Mouse (Mus musculus) embryonic facial prominence, embryonic 11.5 days (tissue): ENCODE measurements at regions not wholly inside any gene's neighbourhood (a gene's known extent, or its start where the extent isn't known, plus 50 kb on each side); places are given as distances from the start of the nearest gene placed in this dataset.

Source experiments
- ATAC-seq: fragments of 200-750 bp; cut with Nextera tagmentation; replicated peaks from 2 replicates; pipeline ENCODE4 v1.8.0; 2017; ENCODE audit warnings: low read depth; ENCODE audit not compliant: insufficient number of reproducible peaks, low FRiP score, low TSS enrichment
- DNase-seq: peaks from one replicate; pipeline ENCODE4 v3.0.0-alpha.2; 2015; ENCODE audit warnings: low spot score
- H3K27ac ChIP-seq: fragments of 300-500 bp; sonication (generic); replicated peaks from 2 replicates; pipeline ENCODE4 v1.5.1; 2014; ENCODE audit warnings: mild to moderate bottlenecking, low read depth, low read length, control low read depth
- H3K27me3 ChIP-seq: fragments of 300-500 bp; sonication (generic); 2 replicates; pipeline ENCODE4 v1.6.1; 2014; ENCODE audit warnings: mild to moderate bottlenecking, low read length, moderate library complexity, mixed read lengths; ENCODE audit not compliant: control insufficient read depth, insufficient read depth
- H3K36me3 ChIP-seq: fragments of 300-500 bp; sonication (generic); replicated peaks from 2 replicates; pipeline ENCODE4 v1.6.1; 2014; ENCODE audit warnings: low read depth, mild to moderate bottlenecking, low read length, moderate library complexity, mixed read lengths; ENCODE audit not compliant: control insufficient read depth, insufficient read depth
- H3K4me1 ChIP-seq: fragments of 300-500 bp; sonication (generic); 2 replicates; pipeline ENCODE4 v1.6.1; 2014; ENCODE audit warnings: low read length, mixed read lengths; ENCODE audit not compliant: control insufficient read depth, insufficient read depth
- H3K4me2 ChIP-seq: fragments of 300-500 bp; sonication (generic); 2 replicates; pipeline ENCODE4 v1.6.1; 2014; ENCODE audit warnings: low read depth, mild to moderate bottlenecking, control low read depth, low read length, moderate library complexity
- H3K4me3 ChIP-seq: fragments of 300-500 bp; sonication (generic); 2 replicates; pipeline ENCODE4 v1.5.1; 2014; ENCODE audit warnings: low read depth, low read length, control low read depth
- H3K9ac ChIP-seq: fragments of 300-500 bp; sonication (generic); replicated peaks from 2 replicates; pipeline ENCODE4 v1.6.1; 2014; ENCODE audit warnings: mild to moderate bottlenecking, control low read depth, low read length
- H3K9me3 ChIP-seq: fragments of 300-500 bp; sonication (generic); replicated peaks from 2 replicates; pipeline ENCODE4 v1.6.1; 2016; ENCODE audit warnings: mild to moderate bottlenecking, low read length, inconsistent platforms, mixed read lengths; ENCODE audit not compliant: control insufficient read depth
- WGBS: fragments of 180-500 bp; shearing (Covaris S2); extraction: QIAGEN DNeasy Blood & Tissue Kit; methylation state at CpG from one replicate; pipeline ENCODE4 v1.1.7; 2014; 5-methylcytosine and 5-hydroxymethylcytosine counted together

- no peaks in the 10 kb centered on the region for H3K9me3 ChIP-seq
- no peaks in the 10 kb centered on the region for H3K27me3 ChIP-seq
- no peaks in the 10 kb centered on the region for H3K4me1 ChIP-seq
- WGBS = 86% methylated on average over 2 of the region's 2 CpGs
- ATAC-seq = no peak
- no peaks in the 10 kb centered on the region for H3K36me3 ChIP-seq
- no peak for DNase-seq
- H3K4me2 ChIP-seq = no peak overlapping the region
- H3K27ac ChIP-seq = no peak overlapping the region
- H3K9ac ChIP-seq = no peak overlapping the region
- H3K4me3 ChIP-seq = no peak overlapping the region
These were observed 200.5 kb downstream of the Clic5 start for GRCm38 (mm10) chr17:44388916-44389315.

GRCm38 (mm10) chr17:44397829-44398228 lies 209.4 kb downstream of the Clic5 start:
- H3K27me3 ChIP-seq = no peaks in the 10 kb centered on the region
- H3K9me3 ChIP-seq = no peaks in the 10 kb centered on the region
- ATAC-seq (0 out of 2 replicates have a peak, but pooled peaks have one; percentile 39), DNase-seq (peak; percentile 25)
- no peaks in the 10 kb centered on the region for H3K4me1 ChIP-seq
- H3K9ac ChIP-seq = no peak overlapping the region
- H3K27ac ChIP-seq = no peak overlapping the region
- no peak overlapping the region for H3K4me3 ChIP-seq
- no peak overlapping the region for H3K4me2 ChIP-seq
- H3K36me3 ChIP-seq = no peaks in the 10 kb centered on the region
- WGBS = 38% methylated on average over 5 of the region's 5 CpGs

GRCm38 (mm10) chr17:44398231-44398630 lies 209.8 kb downstream of the Clic5 start:
- 55% methylated on average over 5 of the region's 5 CpGs for WGBS
- H3K27me3 ChIP-seq = no peaks in the 10 kb centered on the region
- H3K4me2 ChIP-seq = no peak overlapping the region
- H3K9me3 ChIP-seq = no peaks in the 10 kb centered on the region
- no peak overlapping the region for H3K9ac ChIP-seq
- no peak overlapping the region for H3K27ac ChIP-seq
- no peaks in the 10 kb centered on the region for H3K4me1 ChIP-seq
- H3K4me3 ChIP-seq = no peak overlapping the region
- DNase-seq (no peak), ATAC-seq (no peak)
- no peaks in the 10 kb centered on the region for H3K36me3 ChIP-seq

- H3K36me3 ChIP-seq = no peaks in the 10 kb centered on the region
- DNase-seq = no peak
- no peak overlapping the region for H3K27ac ChIP-seq
- no peak for ATAC-seq
- WGBS = 83% methylated on average over 6 of the region's 6 CpGs
- H3K9ac ChIP-seq = no peak overlapping the region
- H3K4me2 ChIP-seq = no peak overlapping the region
- no peaks in the 10 kb centered on the region for H3K27me3 ChIP-seq
- H3K4me1 ChIP-seq = no peaks in the 10 kb centered on the region
- H3K4me3 ChIP-seq = no peak overlapping the region
- no peaks in the 10 kb centered on the region for H3K9me3 ChIP-seq
These were observed 216.5 kb downstream of the Clic5 start for GRCm38 (mm10) chr17:44404923-44405322.

GRCm38 (mm10) chr17:44410961-44411360 lies 222.6 kb downstream of the Clic5 start:
- ATAC-seq (no peak), DNase-seq (no peak)
- WGBS = 81% methylated on average over 2 of the region's 2 CpGs
- no peaks in the 10 kb centered on the region for H3K27me3 ChIP-seq
- H3K4me1 ChIP-seq = no peaks in the 10 kb centered on the region
- no peak overlapping the region for H3K4me3 ChIP-seq
- no peaks in the 10 kb centered on the region for H3K9me3 ChIP-seq
- H3K36me3 ChIP-seq = no peaks in the 10 kb centered on the region
- H3K4me2 ChIP-seq = no peak overlapping the region
- H3K27ac ChIP-seq = no peak overlapping the region
- no peak overlapping the region for H3K9ac ChIP-seq

- Histone ChIP-seq H3K9me3 (no peaks in the 10 kb centered on the region), H3K4me2 (no peak overlapping the region), H3K36me3 (no peaks in the 10 kb centered on the region), H3K9ac (no peak overlapping the region), H3K27me3 (no peaks in the 10 kb centered on the region), H3K4me3 (no peak overlapping the region), H3K27ac (no peak overlapping the region), H3K4me1 (no peaks in the 10 kb centered on the region)
- DNase-seq (no peak), ATAC-seq (no peak)
- 67% methylated on average over 11 of the region's 11 CpGs for WGBS
These were observed 230.5 kb downstream of the Clic5 start for GRCm38 (mm10) chr17:44418676-44419404.

- H3K4me3 ChIP-seq = no peak overlapping the region
- H3K9ac ChIP-seq = no peak overlapping the region
- DNase-seq (no peak), ATAC-seq (no peak)
- H3K9me3 ChIP-seq = no peaks in the 10 kb centered on the region
- no peaks in the 10 kb centered on the region for H3K27me3 ChIP-seq
- H3K4me1 ChIP-seq = no peaks in the 10 kb centered on the region
- H3K27ac ChIP-seq = no peak overlapping the region
- no peaks in the 10 kb centered on the region for H3K36me3 ChIP-seq
- 90% methylated on average over 7 of the region's 7 CpGs for WGBS
- H3K4me2 ChIP-seq = no peak overlapping the region
These were observed 231.0 kb downstream of the Clic5 start for GRCm38 (mm10) chr17:44419405-44419729.

GRCm38 (mm10) chr17:44420098-44421070 lies 232.0 kb downstream of the Clic5 start:
- Histone ChIP-seq H3K27ac (no peak overlapping the region), H3K4me1 (no peaks in the 10 kb centered on the region), H3K9me3 (no peaks in the 10 kb centered on the region), H3K36me3 (no peaks in the 10 kb centered on the region), H3K4me2 (no peak overlapping the region), H3K27me3 (no peaks in the 10 kb centered on the region), H3K9ac (no peak overlapping the region), H3K4me3 (no peak overlapping the region)
- 62% methylated on average over 9 of the region's 9 CpGs for WGBS
- DNase-seq = peak; percentile 70
- ATAC-seq = no peak
